Mouse (Mus musculus) spleen, postnatal 10 days (tissue): ENCODE results near the gene Yars2.

Source experiments
- DNase-seq, 2 experiments: peaks; one replicate each; pipeline ENCODE4 v3.0.0; 2021 to 2022; ENCODE audit warnings: low spot score in 2 of 2

The Yars2 gene

DNA sequence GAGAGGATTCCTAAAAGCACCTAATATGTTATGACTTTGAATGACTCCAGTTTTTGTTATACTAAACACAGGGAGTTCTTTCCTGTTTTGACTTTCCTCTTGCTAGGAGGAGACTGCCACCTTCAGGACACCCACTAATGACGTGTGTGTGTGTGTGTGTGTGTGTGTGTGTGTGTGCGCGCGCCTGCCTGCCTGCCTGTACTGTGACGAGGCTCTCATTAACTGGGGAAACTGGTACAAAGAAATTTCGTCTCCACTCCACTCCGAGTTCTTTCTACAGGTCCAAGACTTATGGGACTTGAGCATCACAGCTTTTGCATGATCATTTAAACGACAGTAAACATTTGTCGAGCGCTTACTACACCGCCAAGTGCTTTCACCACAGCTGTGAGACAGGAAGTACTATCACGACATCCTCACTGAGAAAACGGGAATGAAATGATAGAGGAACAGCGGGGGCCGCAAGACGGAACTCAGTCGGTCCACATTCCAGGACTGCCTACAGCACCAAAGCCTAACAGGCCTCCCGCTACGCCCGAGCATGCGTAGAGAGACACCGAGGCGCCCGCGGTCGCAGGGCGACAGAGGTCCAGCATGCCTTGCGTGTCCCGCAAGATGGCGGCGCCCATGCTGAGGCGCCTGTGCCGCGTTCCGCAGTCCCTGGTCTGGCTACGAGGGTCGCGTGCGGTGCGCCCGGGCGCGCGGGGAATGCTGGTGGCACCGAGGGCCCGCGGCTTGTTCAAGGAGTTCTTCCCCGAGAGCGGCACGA lies at the start of gene Yars2:
Yars2 (plus strand) TSS at position 597 of the 769 bp plus-strand sequence.
- peak; percentile 80 to 90 for DNase-seq

DNA sequence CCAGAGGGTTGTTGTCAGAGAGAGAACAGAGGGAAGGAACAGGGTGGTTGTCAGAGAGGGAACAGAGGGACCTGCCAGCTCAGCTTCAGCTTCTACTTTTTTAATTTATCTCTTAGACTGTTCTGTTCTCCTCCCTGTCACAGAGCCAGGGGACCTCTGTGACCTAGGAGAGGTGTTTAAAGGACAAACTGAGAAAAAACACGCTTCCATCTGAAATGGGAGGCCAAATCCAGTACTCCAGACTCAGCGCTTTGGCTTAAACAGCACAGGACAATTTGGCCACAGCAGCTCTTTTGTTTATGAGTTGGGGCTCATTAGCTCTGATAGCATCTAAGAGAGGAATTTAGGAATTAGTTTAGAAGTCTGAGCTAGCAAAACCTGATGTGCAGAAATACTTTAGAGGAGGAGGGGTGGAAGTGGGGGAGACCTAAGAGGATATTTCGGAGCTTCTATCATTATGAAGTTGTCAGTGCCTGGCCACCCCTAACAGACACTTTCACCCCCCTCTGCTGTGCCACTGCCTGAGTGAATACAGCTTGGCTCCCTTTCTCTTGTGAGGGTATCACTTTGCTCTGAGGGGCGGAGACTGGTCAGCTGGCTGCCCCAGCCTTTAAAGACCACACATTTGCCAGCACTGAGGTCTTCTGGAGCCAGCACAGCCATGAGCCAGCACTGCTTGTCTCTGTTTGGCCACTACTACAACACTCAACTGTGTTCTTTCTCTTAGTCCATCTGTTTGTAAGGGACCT lies 49.3 kb upstream of the Yars2 start:
- DNase-seq: no peak

DNA sequence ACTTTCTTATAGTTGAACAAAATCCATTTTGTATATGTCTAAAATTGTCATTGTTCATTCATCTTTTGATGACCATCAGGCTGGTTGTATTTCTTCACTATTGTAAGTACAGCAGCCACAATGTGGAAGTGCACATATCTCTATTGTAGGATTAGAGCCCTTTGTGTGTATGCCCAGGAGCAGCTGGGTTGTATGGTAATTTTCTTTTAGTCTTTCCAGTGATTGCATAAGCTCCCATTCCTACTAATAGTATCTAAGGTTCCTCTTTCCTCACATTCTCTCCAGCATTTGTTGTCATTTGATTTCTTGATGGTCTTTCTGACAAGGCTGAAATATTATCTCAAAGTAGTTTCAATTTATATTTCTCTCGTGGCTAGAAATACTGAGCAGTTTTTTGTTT lies 47.5 kb upstream of the Yars2 start:
- DNase-seq: no peak

DNA sequence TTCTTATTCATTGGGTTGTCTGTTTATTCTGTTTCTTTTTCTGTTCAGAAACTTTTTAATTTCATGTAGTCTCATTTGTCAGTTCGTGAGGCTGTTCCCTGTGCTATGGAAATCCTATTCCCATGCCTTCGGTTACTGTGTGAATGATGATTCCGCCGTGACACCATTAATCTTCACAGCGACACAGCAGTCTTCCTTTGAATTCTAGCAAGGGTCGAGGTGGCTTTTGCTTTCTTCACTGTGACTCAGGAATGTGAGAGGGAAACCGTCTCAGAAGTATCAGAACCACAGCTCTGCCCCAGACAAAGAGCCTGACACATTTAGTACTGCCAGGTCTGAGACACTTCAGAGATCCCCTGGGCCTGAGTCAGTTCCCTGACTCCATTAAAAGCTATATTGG lies 46.9 kb upstream of the Yars2 start:
- DNase-seq: no peak

DNA sequence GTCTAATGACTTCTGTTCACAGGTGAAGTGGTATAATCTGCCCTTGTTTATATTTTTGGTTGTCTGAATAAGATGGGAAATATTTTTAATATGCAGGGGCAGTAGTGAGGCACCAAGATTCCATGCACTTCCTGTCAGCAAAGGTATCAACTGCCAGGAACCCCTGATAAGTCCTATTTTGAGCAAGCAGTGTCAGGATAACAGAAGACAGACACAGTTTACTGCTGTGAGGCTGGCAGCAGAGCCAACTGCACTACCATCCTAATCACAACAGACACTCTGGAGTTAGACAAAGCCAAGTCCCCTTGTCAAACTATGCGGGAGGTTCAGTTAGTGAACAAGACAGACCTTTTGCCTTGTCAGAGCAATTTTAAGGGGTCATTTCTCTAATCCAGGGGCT lies 46.1 kb upstream of the Yars2 start:
- no peak for DNase-seq

DNA sequence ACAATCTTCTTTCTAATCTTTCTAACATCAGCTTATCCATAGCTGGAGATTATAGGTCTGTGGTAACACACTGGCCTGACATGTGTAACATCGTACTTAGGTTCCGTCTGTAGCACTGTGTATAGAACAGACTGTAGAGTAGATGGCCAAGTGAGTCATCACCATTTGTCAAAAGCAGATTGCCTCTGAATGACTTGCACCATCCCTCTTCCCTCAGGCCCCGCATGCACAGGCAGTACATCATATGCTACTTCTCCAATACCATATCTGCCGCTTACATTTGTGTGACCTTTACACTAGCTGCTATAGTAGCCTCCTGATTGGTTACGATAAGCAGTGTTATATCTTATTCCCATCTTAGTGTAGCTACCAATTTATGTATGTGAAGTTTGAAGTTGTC lies 41.9 kb upstream of the Yars2 start:
- no peak for DNase-seq

DNA sequence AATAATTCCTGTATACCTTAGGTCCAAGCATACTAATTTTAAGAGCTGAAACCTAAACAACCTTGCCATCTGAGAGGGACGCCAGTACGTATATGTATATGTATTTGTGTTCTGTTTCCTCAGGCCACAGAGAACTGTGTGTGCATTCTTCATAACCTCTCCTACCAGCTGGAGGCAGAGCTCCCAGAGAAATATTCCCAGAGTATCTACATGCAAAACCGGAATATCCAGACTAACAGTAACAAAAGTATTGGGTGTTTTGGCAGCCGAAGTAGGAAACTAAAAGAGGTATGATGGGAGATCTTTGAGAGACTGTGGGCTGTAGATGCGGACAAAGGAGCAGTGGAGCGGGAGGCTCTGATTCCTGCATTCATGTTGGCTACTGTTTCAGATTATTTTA lies 41.3 kb upstream of the Yars2 start:
- no peak for DNase-seq

DNA sequence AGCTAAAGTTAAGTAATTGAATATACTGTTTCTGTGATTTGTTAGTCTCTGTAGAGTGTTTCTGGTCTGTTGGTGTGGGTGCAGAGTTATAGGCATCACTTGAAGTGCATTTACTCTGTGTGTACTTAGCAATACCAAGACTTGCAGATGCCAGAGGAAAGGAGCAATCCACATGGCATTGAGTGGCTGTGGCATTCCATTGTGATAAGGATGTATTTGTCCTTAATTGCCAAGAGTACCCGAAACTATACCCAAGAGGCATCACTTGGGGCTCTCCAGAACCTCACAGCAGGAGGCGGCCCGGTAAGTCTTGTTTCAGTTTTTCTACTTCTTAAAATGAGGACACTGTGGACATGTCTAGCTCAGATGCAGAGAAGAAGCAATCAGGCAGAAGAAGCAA lies 40.3 kb upstream of the Yars2 start:
- DNase-seq: no peak

DNA sequence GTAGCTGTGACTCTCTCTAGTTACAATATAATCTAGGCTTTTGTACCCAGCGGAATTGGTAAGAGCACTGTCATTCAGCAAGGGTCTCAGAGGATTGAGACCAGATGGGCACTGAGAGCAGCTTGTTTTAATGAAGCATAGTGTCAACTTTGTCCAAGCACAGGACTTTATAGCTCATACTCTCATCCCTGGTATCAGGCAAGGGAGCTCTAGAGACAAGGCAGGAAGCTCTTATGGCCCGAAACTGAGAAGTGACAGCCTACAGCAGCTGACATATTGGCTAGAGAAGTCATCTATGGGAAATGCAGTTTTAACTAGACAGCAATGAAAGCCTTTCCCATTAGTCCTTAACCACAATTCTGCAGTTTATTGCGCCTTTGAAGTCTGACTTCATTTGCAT lies 29.8 kb upstream of the Yars2 start:
- DNase-seq: no peak

DNA sequence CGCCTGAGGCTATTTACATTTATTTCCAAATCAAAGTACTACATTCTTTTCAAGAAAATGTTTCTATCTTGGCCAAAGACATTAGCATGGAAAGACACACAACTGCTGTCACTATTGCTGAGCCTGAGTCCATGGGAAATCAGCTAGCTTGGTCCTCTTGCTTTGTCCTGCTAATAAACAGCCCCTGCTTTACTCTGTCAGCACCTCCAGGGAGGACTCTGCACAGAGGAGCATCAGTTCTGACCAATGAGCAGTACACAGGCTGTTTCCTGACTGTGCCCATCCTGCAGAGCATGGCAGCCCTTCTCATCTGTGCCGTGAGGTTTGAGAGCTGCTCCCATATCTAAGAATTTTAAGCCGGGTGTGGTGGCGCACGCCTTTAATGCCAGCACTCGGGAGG lies 29.0 kb upstream of the Yars2 start:
- no peak for DNase-seq

DNA sequence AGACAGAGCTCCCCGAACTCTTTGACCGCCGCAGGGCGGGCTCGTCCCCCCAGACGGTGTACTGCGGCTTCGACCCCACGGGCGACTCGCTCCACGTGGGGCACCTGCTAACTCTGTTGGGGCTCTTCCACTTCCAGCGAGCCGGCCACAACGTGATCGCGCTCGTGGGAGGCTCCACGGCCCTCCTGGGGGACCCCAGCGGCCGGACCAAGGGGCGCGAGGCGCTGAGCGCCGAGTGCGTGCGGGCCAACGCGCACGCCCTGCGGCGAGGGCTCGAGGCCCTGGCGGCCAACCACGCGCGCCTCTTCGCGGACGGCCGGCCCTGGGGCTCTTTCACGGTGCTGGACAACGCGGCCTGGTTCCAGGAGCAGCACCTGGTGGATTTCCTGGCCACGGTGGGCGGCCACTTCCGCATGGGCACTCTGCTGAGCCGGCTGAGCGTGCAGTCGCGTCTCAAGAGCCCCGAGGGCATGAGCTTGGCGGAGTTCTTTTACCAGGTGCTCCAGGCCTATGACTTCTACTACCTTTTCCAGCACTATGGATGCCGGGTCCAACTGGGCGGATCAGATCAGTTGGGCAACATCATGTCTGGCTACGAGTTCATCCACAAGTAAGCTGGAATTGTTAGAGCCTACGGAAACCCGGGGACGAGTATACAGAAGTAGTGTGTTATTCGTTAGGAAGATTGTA lies 518 bp downstream of the Yars2 start:
- peak in 1 of 2 experiments; percentile 52 for DNase-seq

DNA sequence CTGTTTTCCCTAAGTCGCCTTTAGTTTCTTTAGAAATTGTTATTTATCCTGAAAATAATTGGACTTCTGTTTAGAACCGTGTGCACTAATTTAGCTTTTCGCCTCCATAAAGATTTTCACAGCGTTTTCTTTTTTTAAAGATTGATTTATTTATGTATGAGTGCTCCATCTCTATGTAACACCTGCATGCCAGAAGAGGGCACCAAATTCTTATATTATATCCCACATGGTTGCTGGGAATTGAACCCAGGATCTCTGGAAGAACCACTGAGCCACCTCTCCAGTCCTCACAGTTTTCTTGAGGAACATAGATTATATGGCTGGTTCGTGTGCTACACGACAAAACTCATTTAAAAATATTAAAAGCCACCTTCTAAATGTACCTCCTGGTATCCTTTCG lies 1.1 kb downstream of the Yars2 start:
- no peak for DNase-seq

DNA sequence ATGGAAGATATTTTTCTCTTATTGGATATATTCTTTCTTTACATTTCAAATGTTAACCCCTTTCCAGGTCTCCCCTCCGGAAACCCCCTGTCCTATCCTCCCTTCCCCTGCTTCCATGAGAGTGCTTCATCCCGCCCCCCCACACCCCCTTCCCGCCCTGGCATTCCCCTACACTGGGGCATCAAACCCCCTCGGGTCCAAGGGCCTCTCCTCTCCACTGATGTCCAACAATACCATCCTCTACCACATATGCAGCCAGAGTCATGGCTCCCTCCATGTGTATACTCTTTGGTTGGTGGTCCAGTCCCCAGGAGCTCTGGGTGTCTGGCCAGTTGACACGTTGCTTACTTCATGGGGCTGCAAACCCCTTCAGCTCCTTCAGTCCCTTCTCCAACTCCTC lies 8.6 kb downstream of the Yars2 start:
- no peak for DNase-seq

DNA sequence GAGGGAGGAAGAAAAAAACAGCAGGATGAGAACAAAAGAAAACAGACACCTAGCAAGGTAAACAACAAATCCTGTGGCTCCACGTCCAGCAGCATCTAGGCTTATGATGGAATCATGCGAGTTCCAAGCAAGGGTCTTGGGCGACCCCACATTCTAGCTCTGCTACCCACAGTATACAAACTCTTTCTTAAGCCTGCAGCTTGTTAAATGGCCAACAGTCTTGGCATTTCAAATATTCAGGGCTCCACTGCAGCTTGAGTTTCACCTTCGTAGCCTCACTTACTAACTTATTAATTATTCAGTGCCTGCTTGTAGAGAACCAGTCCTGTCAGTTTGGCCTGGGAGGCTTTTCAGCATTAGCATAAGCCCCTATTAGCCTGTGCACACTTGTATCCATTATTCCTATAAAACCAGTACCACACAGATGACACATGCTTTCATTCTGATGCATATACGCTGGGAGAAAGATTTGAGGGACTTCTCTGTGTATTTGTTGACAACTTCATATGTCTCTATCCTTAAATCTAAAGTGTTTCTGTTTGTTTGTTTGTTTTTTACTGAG lies 23.1 kb downstream of the Yars2 start:
- no peak for DNase-seq

DNA sequence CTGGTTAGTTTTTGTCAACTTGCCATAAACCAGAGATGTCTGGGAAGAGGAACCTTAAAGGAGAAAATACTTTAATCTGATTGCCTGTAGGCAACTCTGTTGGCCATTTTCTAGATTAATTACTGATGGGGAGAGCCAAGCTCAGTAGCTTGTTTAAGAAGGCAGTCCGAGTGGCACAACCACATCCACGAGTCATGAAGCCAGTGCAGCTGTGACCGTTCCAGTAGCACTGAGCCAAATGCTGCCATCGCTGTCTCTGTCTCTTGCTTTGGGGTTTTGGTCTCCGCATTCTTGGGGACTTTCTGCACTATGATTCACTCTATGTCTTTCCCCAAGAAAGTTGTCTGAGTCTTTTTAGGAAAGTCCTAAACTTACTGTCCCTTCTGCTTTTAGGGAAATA lies 43.7 kb downstream of the Yars2 start:
- no peak for DNase-seq

DNA sequence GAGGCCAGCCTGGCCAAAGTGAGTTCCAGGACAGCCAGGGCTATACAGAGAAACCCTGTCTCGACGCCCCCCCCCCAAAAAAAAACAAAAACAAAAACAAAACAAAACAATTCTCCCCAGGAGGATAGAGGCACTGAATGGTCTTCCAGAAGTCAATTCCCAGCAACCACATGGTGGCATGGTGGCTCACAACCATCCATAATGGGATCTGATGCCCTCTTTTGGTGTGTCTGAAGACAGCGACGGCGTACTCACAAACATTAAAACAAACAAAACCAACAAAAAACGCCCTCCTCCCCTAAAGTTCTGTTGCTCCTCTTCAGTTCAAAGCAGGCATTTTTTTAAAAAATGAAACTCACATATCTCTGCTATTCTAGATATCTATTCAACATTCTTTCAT lies 55.1 kb downstream of the Yars2 start:
- peak; percentile 9 to 13 for DNase-seq

DNA sequence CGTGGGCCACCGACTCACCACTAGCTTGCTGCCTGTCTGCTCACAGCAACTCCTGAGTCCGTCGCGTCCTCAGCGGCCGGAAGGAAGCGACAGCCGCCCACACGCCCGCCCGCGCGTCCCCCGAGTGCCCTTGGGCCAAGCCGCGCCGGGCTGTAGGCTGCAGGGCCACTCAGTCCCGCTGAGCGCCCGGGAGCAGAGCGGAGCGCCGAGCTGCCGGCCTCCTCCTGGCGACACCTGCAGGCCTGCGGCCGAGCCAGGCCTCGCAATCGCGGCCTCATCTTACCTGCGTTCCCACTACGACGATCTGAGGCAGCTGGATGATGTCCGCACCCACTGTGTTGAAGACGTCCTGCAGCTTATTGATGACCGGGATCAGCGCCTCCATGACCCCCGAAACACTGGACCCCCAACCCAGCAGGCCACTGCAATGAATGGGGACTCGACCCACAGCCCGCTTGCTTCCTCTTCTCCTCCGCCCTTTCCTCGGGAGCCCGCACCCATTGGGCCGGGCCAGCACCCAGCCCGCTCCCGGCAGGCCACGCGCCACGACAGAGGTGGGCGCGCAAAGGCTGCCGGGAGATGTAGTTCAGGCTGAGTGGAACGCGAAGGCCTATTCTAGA lies 55.8 kb downstream of the Yars2 start, which contains the start of gene Dnm1l:
Dnm1l (minus strand) TSS at position 479 of the 620 bp plus-strand sequence.
- peak; percentile 89 to 98 for DNase-seq

DNA sequence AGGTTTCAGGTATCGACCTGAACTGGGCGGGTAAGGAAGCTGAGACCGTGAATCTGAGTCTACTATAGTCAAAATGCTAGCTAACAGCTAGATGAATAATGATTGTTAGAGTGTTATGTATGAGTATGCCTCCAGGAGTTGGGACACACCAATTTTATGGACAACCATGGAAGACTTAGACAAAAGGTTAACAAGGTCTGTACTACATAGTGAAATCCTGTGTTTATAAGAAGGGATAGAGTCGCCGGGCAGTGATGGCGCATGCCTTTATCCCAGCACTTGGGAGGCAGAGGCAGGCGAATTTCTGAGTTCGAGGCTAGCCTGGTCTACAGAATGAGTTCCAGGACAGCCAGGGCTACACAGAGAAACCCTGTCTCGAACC lies 56.3 kb downstream of the Yars2 start:
- DNase-seq: peak in 1 of 2 experiments; percentile 13
